Mouse (Mus musculus): ENCODE measurements at regions not wholly inside any gene's neighbourhood (a gene's known extent, or its start where the extent isn't known, plus 50 kb on each side); places are given as distances from the start of the nearest gene placed in this dataset.

DNA sequence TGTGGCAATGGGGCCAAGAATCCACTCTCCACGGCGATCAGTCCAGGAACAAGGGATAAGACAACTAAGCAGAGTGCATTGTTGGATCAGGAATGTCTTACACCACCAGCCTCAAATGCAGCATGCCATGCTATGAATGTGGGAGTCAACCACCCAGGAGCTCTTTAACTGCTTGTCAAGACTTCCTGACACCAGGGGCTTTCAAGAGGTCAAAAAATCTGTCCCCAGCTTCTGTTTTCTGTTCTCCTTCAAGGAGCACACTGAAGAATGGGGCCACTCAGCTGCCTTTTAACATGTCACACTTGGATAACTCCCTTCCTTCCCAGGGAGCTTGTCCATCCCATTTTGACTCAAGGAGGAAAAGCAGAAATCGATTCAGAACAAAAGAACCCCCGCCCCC is 642.8 kb downstream of the Nedd1 start:
- H3K27me3 ChIP-seq (ENCODE audit: control insufficient read depth, insufficient read depth, insufficient read length), result no peaks in the 10 kb centered on the region
- no peaks in the 10 kb centered on the region for H3K79me2 ChIP-seq (ENCODE audit: control insufficient read depth, insufficient read depth)
- no peak overlapping the region for H3K4me3 ChIP-seq (ENCODE audit: insufficient read depth, poor library complexity, severe bottlenecking)
- no peaks in the 10 kb centered on the region for H3K36me3 ChIP-seq (ENCODE audit: control insufficient read depth, insufficient read depth)
- H3ac ChIP-seq (ENCODE audit: control insufficient read depth, insufficient read length, low read depth), result no peak overlapping the region
- TF ChIP-seq CTCF (IDR thresholded peaks at IDR 0.05; ENCODE audit: control insufficient read depth, insufficient read depth, insufficient read length), result no peak
- no peak for TF ChIP-seq MAX (IDR thresholded peaks at IDR 0.05)
- no peak for TF ChIP-seq USF1 (IDR thresholded peaks at IDR 0.05; ENCODE audit: low read depth)
- no peak for TF ChIP-seq CEBPB (IDR thresholded peaks at IDR 0.05; ENCODE audit: low read depth)
- TF ChIP-seq MYOD1 (IDR thresholded peaks at IDR 0.05; ENCODE audit: control insufficient read depth, insufficient read length, low read depth), result no peak
- TF ChIP-seq FOSL1 (IDR thresholded peaks at IDR 0.05; ENCODE audit: insufficient read depth, low read length, poor library complexity, severe bottlenecking), result no peak
- TF ChIP-seq MYOG (IDR thresholded peaks at IDR 0.05; ENCODE audit: control insufficient read depth, extremely low read depth, insufficient read length), result no peak
- no peaks in the 10 kb centered on the region for H3K79me3 ChIP-seq (ENCODE audit: low read depth)

DNA sequence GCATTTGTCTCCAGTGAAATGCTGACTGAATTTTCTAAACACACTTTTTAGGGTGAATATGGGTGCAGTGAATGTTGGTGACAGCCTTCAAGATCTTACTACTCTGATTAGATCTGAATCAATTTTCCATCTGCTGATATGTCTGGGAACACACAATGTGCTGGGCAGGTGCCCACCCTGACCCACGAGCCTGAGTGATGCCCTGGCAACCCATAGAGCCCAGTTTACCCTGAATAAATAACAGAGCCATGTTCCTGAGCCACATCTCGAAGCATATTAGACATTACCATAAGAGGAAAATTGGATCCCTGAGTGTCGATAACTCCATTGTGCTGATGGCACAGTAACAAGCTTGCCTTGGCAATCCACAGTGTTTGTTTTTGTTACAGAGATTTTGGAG is 644.9 kb downstream of the Nedd1 start:
- Histone ChIP-seq H3K4me3 (ENCODE audit: insufficient read depth, poor library complexity, severe bottlenecking) (no peak overlapping the region), H3K79me3 (ENCODE audit: low read depth) (no peaks in the 10 kb centered on the region), H3K36me3 (ENCODE audit: control insufficient read depth, insufficient read depth) (no peaks in the 10 kb centered on the region), H3K79me2 (ENCODE audit: control insufficient read depth, insufficient read depth) (no peaks in the 10 kb centered on the region), H3K27me3 (ENCODE audit: control insufficient read depth, insufficient read depth, insufficient read length) (no peaks in the 10 kb centered on the region), H3ac (ENCODE audit: control insufficient read depth, insufficient read length, low read depth) (no peak overlapping the region)
- TF ChIP-seq MYOG (IDR thresholded peaks at IDR 0.05; ENCODE audit: control insufficient read depth, extremely low read depth, insufficient read length), result no peak
- TF ChIP-seq USF1 (IDR thresholded peaks at IDR 0.05; ENCODE audit: low read depth), result no peak
- TF ChIP-seq CTCF (IDR thresholded peaks at IDR 0.05; ENCODE audit: control insufficient read depth, insufficient read depth, insufficient read length), result no peak
- no peak for TF ChIP-seq FOSL1 (IDR thresholded peaks at IDR 0.05; ENCODE audit: insufficient read depth, low read length, poor library complexity, severe bottlenecking)
- TF ChIP-seq MYOD1 (IDR thresholded peaks at IDR 0.05; ENCODE audit: control insufficient read depth, insufficient read length, low read depth), result no peak
- no peak for TF ChIP-seq CEBPB (IDR thresholded peaks at IDR 0.05; ENCODE audit: low read depth)
- TF ChIP-seq MAX (IDR thresholded peaks at IDR 0.05), result no peak

DNA sequence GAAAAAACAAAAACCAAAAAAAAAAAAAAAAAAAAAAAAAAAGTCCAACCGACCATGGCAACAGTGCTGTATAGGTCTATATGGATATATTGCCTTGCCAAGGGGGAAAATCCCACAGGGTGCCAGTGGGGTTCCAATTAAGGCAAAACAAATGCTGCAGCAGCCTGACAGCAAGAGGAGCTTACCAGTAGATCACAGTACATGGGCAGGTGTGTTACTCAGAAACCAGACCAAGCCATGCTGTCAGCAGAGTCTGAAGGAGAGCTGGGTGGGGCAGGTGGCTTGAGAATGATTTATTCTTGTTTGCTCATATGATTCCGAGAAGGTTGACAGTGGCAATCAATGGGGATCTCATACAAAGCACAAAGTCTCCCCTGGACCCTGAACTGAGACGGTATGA is 645.5 kb downstream of the Nedd1 start:
- no peaks in the 10 kb centered on the region for H3K79me2 ChIP-seq (ENCODE audit: control insufficient read depth, insufficient read depth)
- H3K27me3 ChIP-seq (ENCODE audit: control insufficient read depth, insufficient read depth, insufficient read length), result no peaks in the 10 kb centered on the region
- H3K36me3 ChIP-seq (ENCODE audit: control insufficient read depth, insufficient read depth), result no peaks in the 10 kb centered on the region
- H3ac ChIP-seq (ENCODE audit: control insufficient read depth, insufficient read length, low read depth), result no peak overlapping the region
- TF ChIP-seq CEBPB (IDR thresholded peaks at IDR 0.05; ENCODE audit: low read depth) (no peak), MAX (IDR thresholded peaks at IDR 0.05) (no peak), CTCF (IDR thresholded peaks at IDR 0.05; ENCODE audit: control insufficient read depth, insufficient read depth, insufficient read length) (no peak), FOSL1 (IDR thresholded peaks at IDR 0.05; ENCODE audit: insufficient read depth, low read length, poor library complexity, severe bottlenecking) (no peak), MYOD1 (IDR thresholded peaks at IDR 0.05; ENCODE audit: control insufficient read depth, insufficient read length, low read depth) (no peak), USF1 (IDR thresholded peaks at IDR 0.05; ENCODE audit: low read depth) (no peak)
- no peak overlapping the region for H3K4me3 ChIP-seq (ENCODE audit: insufficient read depth, poor library complexity, severe bottlenecking)
- H3K79me3 ChIP-seq (ENCODE audit: low read depth), result no peaks in the 10 kb centered on the region

DNA sequence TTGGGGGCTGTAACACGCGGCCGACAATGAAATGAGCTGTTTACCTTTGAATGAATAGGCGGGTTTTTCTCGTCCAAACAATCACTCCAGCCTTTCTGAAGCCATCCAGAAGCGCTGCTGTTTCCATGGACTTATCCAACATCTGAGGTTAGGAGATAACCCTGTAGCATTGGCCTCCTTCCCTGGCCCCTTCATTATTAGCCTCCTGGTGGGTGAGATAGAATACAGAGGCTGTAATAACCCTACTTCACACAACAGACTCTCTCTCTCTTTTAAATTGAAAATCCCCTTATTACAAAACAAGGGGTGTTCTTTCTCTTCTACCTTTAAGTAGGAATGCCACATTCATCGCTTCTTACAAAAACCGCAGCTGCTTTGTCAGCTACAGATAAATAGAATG is 646.8 kb downstream of the Nedd1 start:
- no peak overlapping the region for H3ac ChIP-seq (ENCODE audit: control insufficient read depth, insufficient read length, low read depth)
- H3K79me3 ChIP-seq (ENCODE audit: low read depth), result no peaks in the 10 kb centered on the region
- no peaks in the 10 kb centered on the region for H3K27me3 ChIP-seq (ENCODE audit: control insufficient read depth, insufficient read depth, insufficient read length)
- TF ChIP-seq CTCF (IDR thresholded peaks at IDR 0.05; ENCODE audit: control insufficient read depth, insufficient read depth, insufficient read length) (no peak), USF1 (IDR thresholded peaks at IDR 0.05; ENCODE audit: low read depth) (no peak), MAX (IDR thresholded peaks at IDR 0.05) (no peak), CEBPB (IDR thresholded peaks at IDR 0.05; ENCODE audit: low read depth) (no peak), MYOD1 (IDR thresholded peaks at IDR 0.05; ENCODE audit: control insufficient read depth, insufficient read length, low read depth) (no peak), FOSL1 (IDR thresholded peaks at IDR 0.05; ENCODE audit: insufficient read depth, low read length, poor library complexity, severe bottlenecking) (no peak), MYOG (IDR thresholded peaks at IDR 0.05; ENCODE audit: control insufficient read depth, extremely low read depth, insufficient read length) (no peak)
- H3K4me3 ChIP-seq (ENCODE audit: insufficient read depth, poor library complexity, severe bottlenecking), result no peak overlapping the region
- H3K79me2 ChIP-seq (ENCODE audit: control insufficient read depth, insufficient read depth), result no peaks in the 10 kb centered on the region
- no peaks in the 10 kb centered on the region for H3K36me3 ChIP-seq (ENCODE audit: control insufficient read depth, insufficient read depth)

DNA sequence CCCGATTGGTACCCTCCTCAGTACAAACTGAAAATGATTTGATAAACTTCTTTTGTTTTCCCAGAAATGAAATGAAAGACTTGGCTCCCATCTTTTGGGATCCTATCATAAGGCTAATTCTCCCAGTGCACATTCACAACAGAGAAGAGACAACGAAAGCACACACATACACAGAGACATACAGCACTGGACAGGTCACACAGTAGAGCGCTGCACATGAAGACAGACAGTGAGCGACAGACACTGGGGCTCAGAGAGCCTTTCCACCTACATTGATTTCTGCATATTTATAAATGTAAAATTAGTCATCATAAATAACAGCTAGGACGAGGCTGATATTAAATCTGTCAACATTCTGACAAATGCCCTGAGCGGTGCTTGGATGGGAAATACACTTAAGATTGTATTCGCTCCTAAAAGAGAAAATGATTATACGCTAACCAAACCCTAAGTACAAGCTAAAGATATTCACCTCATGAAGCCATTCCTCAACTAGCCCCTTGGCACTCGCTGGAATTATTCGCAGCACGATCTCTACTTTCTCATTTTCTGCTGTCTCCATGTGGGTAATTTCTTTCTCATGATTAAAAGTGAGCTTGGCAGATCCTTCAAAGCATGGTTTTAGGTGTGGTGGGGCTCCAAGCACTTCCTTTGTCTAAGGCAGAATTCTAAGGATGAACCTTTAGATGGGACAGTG is 647.4 kb downstream of the Nedd1 start:
- Histone ChIP-seq H3ac (ENCODE audit: control insufficient read depth, insufficient read length, low read depth) (no peak overlapping the region), H3K4me3 (ENCODE audit: insufficient read depth, poor library complexity, severe bottlenecking) (no peak overlapping the region), H3K27me3 (ENCODE audit: control insufficient read depth, insufficient read depth, insufficient read length) (no peaks in the 10 kb centered on the region), H3K79me2 (ENCODE audit: control insufficient read depth, insufficient read depth) (no peaks in the 10 kb centered on the region), H3K36me3 (ENCODE audit: control insufficient read depth, insufficient read depth) (no peaks in the 10 kb centered on the region), H3K79me3 (ENCODE audit: low read depth) (no peaks in the 10 kb centered on the region)
- no peak for TF ChIP-seq CEBPB (IDR thresholded peaks at IDR 0.05; ENCODE audit: low read depth)
- TF ChIP-seq MYOG (IDR thresholded peaks at IDR 0.05; ENCODE audit: control insufficient read depth, extremely low read depth, insufficient read length), result no peak
- no peak for TF ChIP-seq USF1 (IDR thresholded peaks at IDR 0.05; ENCODE audit: low read depth)
- no peak for TF ChIP-seq MYOD1 (IDR thresholded peaks at IDR 0.05; ENCODE audit: control insufficient read depth, insufficient read length, low read depth)
- no peak for TF ChIP-seq MAX (IDR thresholded peaks at IDR 0.05)
- TF ChIP-seq FOSL1 (IDR thresholded peaks at IDR 0.05; ENCODE audit: insufficient read depth, low read length, poor library complexity, severe bottlenecking), result no peak
- TF ChIP-seq CTCF (IDR thresholded peaks at IDR 0.05; ENCODE audit: control insufficient read depth, insufficient read depth, insufficient read length), result no peak
